Mouse (Mus musculus): ENCODE data around the gene Zfp36. TPM values are rescaled to one million over a fixed set of nuclear protein-coding genes. Genes with fewer than 3 reads are reported as not detected.
A peak's percentile ranks its signal among the peaks of the same experiment; 100 is the strongest.
"Not testable (repeated sequence)": the region's sequence is repeated elsewhere in the genome, so short reads cannot be mapped to it uniquely, and the experiment has no call there.

Gene Zfp36
- polyA plus RNA-seq, 1 experiment = 23.4 TPM

DNA sequence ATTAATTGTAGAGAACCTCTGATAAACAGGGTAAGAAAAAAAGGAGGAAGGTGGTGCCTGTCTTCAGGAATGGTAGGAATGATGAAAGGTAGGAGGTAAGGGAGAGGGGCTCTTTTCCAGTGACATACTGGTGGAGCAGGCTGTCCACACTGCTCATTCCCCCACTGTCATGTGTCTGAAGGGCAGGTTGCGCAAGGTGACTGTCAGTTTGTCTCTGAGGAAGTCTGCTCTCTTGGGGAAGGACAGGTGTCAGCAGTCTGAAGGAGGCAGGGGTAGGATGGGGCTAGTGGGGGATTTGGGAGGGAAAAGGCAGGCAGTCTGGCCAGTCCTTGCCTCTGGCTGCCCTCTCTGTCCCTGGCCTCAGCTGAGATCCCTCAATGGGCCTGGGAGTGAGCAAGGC lies 21.0 kb upstream of the Zfp36 start:
- TF ChIP-seq POLR2A (IDR thresholded peaks at IDR 0.05; ENCODE audit: low read depth, low read length) (no peak), CTCF (IDR thresholded peaks at IDR 0.05; ENCODE audit: borderline replicate concordance, insufficient read depth, low read length) (no peak)
- Histone ChIP-seq H3K4me1 (ENCODE audit: control insufficient read depth, insufficient read depth, low read length) (no peaks in the 10 kb centered on the region), H3K27ac (ENCODE audit: insufficient read depth, low read length) (no peak overlapping the region)

DNA sequence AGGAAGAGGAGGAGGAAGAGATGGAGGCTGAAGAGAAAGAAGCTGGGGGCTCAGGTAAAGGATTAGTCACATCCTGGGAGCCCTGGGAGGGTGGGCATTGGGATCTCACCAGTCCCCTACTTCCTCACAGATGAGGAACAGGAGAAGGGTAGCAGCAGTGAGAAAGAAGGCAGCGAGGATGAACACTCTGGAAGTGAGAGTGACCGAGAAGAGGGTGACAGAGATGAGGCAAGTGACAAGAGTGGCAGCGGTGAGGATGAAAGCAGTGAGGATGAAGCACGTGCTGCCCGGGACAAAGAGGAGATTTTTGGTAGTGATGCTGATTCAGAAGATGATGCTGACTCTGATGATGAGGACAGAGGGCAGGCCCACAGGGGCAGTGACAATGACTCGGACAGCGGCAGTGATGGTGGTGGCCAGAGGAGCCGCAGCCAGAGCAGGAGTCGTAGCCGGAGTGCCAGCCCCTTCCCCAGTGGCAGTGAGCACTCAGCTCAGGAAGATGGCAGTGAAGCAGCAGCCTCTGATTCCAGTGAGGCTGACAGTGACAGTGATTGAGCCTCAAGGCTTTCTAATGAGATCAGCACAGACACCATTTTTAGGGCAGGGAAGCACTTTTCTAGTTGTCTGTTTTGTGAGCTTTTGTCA lies 18.8 kb upstream of the Zfp36 start:
- H3K4me1 ChIP-seq (ENCODE audit: control insufficient read depth, insufficient read depth, low read length) = no peaks in the 10 kb centered on the region
- H3K27ac ChIP-seq (ENCODE audit: insufficient read depth, low read length) = no peak overlapping the region
- H3K4me3 ChIP-seq (ENCODE audit: insufficient read depth, low read length) = no peak overlapping the region
- TF ChIP-seq POLR2A (IDR thresholded peaks at IDR 0.05; ENCODE audit: low read depth, low read length) (no peak), CTCF (IDR thresholded peaks at IDR 0.05; ENCODE audit: borderline replicate concordance, insufficient read depth, low read length) (no peak)

More for the DNA sequence above, 21.0 kb upstream of the Zfp36 start:
- H3K4me3 ChIP-seq (ENCODE audit: insufficient read depth, low read length) = no peak overlapping the region

DNA sequence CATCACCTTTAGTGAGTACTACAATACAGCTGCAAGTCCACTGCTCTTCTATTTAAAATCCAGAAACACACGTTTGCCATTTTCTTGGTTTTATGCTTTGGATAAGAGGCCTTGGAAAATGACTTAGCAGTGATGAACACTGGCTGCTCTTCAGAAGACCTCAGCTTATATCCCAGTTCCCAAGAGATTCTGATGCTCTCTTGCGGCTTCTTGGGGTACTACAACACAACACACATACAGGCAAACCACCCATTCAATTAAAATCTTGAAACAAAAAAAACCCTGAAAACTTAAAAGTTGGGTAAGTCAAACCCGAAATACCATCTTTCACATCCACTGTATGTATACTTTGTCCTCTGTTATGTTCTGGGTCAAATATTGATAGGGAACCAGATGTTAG lies 17.9 kb upstream of the Zfp36 start:
- no peak overlapping the region for H3K4me3 ChIP-seq (ENCODE audit: insufficient read depth, low read length)
- no peaks in the 10 kb centered on the region for H3K4me1 ChIP-seq (ENCODE audit: control insufficient read depth, insufficient read depth, low read length)
- H3K27ac ChIP-seq (ENCODE audit: insufficient read depth, low read length) = no peak overlapping the region
- TF ChIP-seq CTCF (IDR thresholded peaks at IDR 0.05; ENCODE audit: borderline replicate concordance, insufficient read depth, low read length) (no peak), POLR2A (IDR thresholded peaks at IDR 0.05; ENCODE audit: low read depth, low read length) (no peak)

DNA sequence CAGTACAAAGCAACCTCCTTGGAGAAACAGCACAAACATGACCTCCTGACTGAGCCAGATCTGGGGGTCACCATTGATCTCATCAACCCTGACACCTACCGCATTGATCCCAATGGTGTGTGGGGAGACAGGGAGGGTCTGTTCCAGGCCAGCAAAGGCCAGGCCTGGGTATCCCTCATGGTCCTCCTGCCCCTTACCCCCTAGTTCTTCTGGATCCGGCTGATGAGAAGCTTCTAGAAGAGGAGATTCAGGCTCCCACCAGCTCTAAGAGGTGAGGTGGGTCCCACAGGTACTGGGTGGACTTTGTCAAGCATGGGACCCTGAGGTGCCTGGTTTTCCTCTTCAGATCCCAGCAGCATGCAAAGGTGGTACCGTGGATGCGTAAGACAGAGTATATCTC lies 15.4 kb upstream of the Zfp36 start:
- H3K4me1 ChIP-seq (ENCODE audit: control insufficient read depth, insufficient read depth, low read length) = no peaks in the 10 kb centered on the region
- H3K27ac ChIP-seq (ENCODE audit: insufficient read depth, low read length) = no peak overlapping the region
- TF ChIP-seq POLR2A (IDR thresholded peaks at IDR 0.05; ENCODE audit: low read depth, low read length) = no peak
- TF ChIP-seq CTCF (IDR thresholded peaks at IDR 0.05; ENCODE audit: borderline replicate concordance, insufficient read depth, low read length) = no peak

DNA sequence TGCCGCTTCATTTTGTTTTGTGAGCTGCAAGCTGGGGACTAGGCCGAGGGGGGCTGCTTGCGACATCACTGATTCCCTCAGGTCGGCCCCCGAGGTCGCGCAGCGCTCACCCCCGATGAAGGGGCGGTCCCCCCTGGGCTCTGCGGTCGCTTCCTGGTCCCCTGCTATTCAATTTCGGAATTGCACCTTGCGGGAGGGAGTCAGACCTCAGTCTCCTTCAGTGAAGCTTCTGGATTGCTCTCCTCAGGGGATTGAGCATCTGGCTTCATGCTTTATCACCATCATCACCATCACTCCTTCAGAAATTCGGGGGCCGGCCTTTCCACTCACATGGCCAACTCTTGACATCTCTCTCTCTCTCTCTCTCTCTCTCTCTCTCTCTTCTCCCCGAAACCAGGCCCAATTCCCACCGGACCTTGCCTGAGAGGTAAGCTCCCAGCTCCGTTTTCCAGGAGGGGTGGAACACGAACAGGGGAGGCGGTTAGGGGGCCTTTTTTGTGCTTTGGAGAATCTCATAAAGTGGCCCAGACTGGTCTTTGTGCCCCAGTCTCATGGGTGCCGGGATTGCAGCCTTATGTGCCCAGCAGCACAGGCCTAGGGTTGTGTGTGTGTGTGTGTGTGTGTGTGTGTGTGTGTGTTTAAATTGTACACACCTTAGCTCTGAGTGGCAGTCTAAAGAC lies 13.4 kb upstream of the Zfp36 start:
- Histone ChIP-seq H3K27ac (ENCODE audit: insufficient read depth, low read length) (0 out of 2 replicates have a peak overlapping the region, but pooled peaks have one; percentile 4), H3K4me3 (ENCODE audit: insufficient read depth, low read length) (peak overlapping the region; percentile 80), H3K4me1 (ENCODE audit: control insufficient read depth, insufficient read depth, low read length) (no peaks in the 10 kb centered on the region)
- TF ChIP-seq CTCF (IDR thresholded peaks at IDR 0.05; ENCODE audit: borderline replicate concordance, insufficient read depth, low read length) (no peak), POLR2A (IDR thresholded peaks at IDR 0.05; ENCODE audit: low read depth, low read length) (no peak)

More for the DNA sequence above, 15.4 kb upstream of the Zfp36 start:
- no peak overlapping the region for H3K4me3 ChIP-seq (ENCODE audit: insufficient read depth, low read length)

DNA sequence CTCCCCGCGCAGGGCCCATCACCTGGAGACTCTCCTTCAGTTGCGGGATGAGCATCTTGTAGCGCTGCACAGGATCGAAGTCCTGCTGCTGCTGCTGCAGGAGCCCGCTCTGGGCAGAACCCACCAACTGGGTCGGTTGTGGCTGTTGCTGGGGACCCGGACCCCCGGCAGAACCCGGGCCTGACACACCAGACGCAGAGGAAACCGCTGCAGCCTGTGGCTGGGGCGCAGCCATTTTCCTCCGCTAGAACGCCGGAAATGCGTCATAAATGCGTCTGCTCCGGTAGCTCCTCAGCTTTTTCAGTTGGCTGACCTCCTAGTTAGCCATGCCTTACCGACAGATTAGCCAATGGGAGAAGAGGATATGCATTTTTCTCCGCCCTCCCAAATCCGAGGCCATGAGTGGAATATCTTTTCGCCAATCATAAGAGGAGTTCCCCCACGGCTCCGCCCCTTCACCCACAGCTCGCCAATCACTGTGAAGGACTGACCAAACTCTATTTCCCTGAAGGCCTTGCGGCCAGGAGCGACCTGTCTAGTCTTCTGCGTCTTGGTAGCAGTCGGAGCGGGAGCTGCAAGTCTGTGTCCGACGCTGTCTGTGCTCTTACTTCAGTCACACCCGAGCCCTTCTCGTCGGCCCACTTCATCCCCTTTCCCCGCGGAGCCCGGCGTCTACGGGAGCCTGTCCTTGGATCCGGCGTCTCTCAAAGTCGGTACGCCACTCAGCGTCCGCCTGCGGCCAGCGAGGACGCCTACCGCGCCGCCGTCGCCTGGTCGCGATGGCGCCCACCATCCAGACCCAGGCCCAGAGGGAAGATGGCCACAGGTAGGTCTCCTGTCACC lies 12.6 kb upstream of the Zfp36 start, which contains the start of the genes Med29 and Paf1:
Gene Med29 (minus strand): TSS at position 280 of the 843 bp plus-strand sequence.
Gene Paf1 (plus strand): TSS at position 523 of the 843 bp plus-strand sequence.
- Histone ChIP-seq H3K27ac (ENCODE audit: insufficient read depth, low read length) (0 out of 2 replicates have a peak within 1 kb of the TSS, but pooled peaks have one; percentile 4), H3K4me3 (ENCODE audit: insufficient read depth, low read length) (peak within 1 kb of the TSS; percentile 80), H3K4me1 (ENCODE audit: control insufficient read depth, insufficient read depth, low read length) (no peaks in the 10 kb centered on the region)
- peak; percentile 97 for TF ChIP-seq POLR2A (IDR thresholded peaks at IDR 0.05; ENCODE audit: low read depth, low read length)
- no peak for TF ChIP-seq CTCF (IDR thresholded peaks at IDR 0.05; ENCODE audit: borderline replicate concordance, insufficient read depth, low read length)

DNA sequence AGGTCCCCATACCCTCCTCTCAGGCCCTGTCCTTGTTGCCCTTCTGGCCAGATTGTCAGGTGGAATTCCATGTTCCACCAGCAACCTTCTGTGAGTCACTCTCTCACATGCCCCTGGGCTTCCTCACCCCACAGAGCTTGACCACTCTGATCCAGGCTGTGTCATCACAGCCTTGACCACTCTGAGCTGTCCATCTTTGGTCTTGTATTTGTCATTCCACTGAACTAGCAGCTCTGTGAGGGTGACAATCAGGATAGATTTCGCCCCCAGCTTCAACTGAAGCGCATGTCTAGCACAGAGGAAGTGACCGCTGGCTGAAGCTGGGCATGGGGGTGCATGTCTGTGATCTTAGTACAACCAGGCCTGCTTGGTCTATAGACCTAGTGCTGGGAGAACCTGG lies 10.3 kb upstream of the Zfp36 start:
- Histone ChIP-seq H3K4me1 (ENCODE audit: control insufficient read depth, insufficient read depth, low read length) (no peaks in the 10 kb centered on the region), H3K27ac (ENCODE audit: insufficient read depth, low read length) (no peak overlapping the region), H3K4me3 (ENCODE audit: insufficient read depth, low read length) (no peak overlapping the region)
- TF ChIP-seq CTCF (IDR thresholded peaks at IDR 0.05; ENCODE audit: borderline replicate concordance, insufficient read depth, low read length) (no peak), POLR2A (IDR thresholded peaks at IDR 0.05; ENCODE audit: low read depth, low read length) (no peak)

DNA sequence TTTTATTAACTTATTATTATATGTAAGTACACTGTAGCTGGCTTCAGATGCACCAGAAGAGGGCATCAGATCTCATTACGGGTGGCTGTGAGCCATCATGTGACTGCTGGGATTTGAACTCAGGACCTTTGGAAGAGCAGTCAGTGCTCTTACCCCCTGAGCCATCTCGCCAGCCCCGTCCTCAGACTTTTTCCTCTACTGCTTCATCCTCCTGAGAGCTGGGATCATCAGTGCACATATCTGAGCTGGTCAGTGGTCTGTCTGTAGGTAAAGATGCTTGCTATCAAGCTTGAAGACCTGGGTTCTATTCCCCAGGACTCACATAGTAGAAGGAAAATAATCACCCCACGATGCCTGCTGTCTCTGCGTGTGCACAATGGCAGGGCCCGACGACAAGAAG lies 7.3 kb upstream of the Zfp36 start:
- H3K4me3 ChIP-seq (ENCODE audit: insufficient read depth, low read length); H3K27ac ChIP-seq (ENCODE audit: insufficient read depth, low read length); H3K4me1 ChIP-seq (ENCODE audit: control insufficient read depth, insufficient read depth, low read length): not testable (repeated sequence)

DNA sequence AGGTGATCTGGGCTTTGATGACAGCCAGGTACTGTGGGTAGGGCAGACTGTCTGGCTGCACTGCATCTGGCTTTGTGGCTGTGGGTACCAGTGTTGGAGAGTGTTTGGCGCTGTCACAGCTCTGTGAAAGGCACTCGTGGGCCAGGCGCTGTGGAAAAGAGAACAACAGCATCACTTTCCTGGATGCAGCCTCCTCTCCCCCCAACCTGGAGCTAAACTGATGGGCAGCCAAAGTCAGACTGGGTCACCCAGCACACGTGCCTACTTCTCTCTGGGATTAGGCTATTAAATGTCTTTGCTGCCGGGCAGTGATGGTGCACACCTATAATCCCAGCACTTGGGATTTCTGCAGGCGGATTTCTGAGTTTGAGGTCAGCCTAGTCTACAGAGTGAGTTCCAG lies 6.8 kb upstream of the Zfp36 start:
- not testable (repeated sequence) for H3K4me3 ChIP-seq (ENCODE audit: insufficient read depth, low read length); H3K4me1 ChIP-seq (ENCODE audit: control insufficient read depth, insufficient read depth, low read length); H3K27ac ChIP-seq (ENCODE audit: insufficient read depth, low read length)

DNA sequence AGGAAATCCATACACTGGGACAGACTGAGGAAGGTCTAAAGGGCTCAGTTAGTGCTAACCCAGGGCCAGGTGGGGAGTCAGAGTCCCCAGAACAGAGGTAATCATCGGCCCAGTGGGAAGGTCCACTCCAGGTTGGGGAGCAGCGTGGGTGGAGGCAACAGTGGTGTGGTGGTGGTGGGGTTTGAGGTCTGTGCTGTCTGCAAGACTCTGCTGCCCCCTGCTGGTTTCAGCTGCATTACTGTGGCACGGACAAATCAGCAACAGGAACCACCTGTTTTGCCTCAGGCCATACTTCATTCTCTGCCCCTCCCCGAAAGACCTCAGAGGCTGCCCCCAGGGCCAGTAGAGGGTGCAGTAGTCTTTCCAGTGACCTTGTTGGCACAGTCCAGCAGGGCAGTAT lies 6.4 kb upstream of the Zfp36 start:
- peak; percentile 97 for TF ChIP-seq CTCF (IDR thresholded peaks at IDR 0.05; ENCODE audit: borderline replicate concordance, insufficient read depth, low read length)
- TF ChIP-seq POLR2A (IDR thresholded peaks at IDR 0.05; ENCODE audit: low read depth, low read length) = no peak
- Histone ChIP-seq H3K27ac (ENCODE audit: insufficient read depth, low read length) (no peak overlapping the region), H3K4me3 (ENCODE audit: insufficient read depth, low read length) (no peak overlapping the region), H3K4me1 (ENCODE audit: control insufficient read depth, insufficient read depth, low read length) (peaks cover 8% of the 10 kb centered on the region; the same call in 1 of the 2 replicates)
